Mouse (Mus musculus) midbrain, embryonic 12.5 days (tissue): ENCODE results near the gene Ndufa6. TPM values are rescaled to one million over a fixed set of nuclear protein-coding genes. Genes with fewer than 3 reads are reported as not detected.
A peak's percentile ranks its signal among the peaks of the same experiment; 100 is the strongest.

Experiments
- ATAC-seq: fragments of 200-750 bp; cut with Nextera tagmentation; 2 replicates; pipeline ENCODE4 v1.8.0; 2017; ENCODE audit warnings: low read depth, moderate TSS enrichment, moderate library complexity; ENCODE audit not compliant: low FRiP score
- H3K27ac ChIP-seq: fragments of 300-500 bp; sonication (generic); replicated peaks from 2 replicates; pipeline ENCODE4 v1.5.1; 2016; ENCODE audit warnings: mild to moderate bottlenecking
- H3K27me3 ChIP-seq: fragments of 300-500 bp; sonication (generic); 2 replicates; pipeline ENCODE4 v1.6.1; 2016; ENCODE audit warnings: mild to moderate bottlenecking
- H3K36me3 ChIP-seq: fragments of 300-500 bp; sonication (generic); 2 replicates; pipeline ENCODE4 v1.6.1; 2016
- H3K4me1 ChIP-seq: fragments of 300-500 bp; sonication (generic); 2 replicates; pipeline ENCODE4 v1.6.1; 2016
- H3K4me2 ChIP-seq: fragments of 300-500 bp; sonication (generic); replicated peaks from 2 replicates; pipeline ENCODE4 v1.6.1; 2016; ENCODE audit warnings: mild to moderate bottlenecking, moderate library complexity
- H3K4me3 ChIP-seq: fragments of 300-500 bp; sonication (generic); 2 replicates; pipeline ENCODE4 v1.5.1; 2016; ENCODE audit warnings: mild to moderate bottlenecking
- H3K9ac ChIP-seq: fragments of 300-500 bp; sonication (generic); replicated peaks from 2 replicates; pipeline ENCODE4 v1.6.1; 2016; ENCODE audit warnings: mild to moderate bottlenecking, moderate library complexity
- H3K9me3 ChIP-seq: fragments of 300-500 bp; sonication (generic); 2 replicates; pipeline ENCODE4 v1.6.1; 2016; ENCODE audit warnings: mild to moderate bottlenecking
- WGBS: fragments of 180-500 bp; shearing (Covaris S2); methylation state at CpG from one replicate; pipeline ENCODE4 v1.1.7; 2016; 5-methylcytosine and 5-hydroxymethylcytosine counted together
- polyA plus RNA-seq: library from polyadenylated mRNA; unstranded; fragments of >200 nt; fragmentation: Nextera tagmentation; extraction: Ambion mirVana; gene quantifications from 2 replicates; pipeline ENCODE4 v1.2.1, GENCODE M21; 2016

Ndufa6 gene
- polyA plus RNA-seq, 1 experiment from 2014 or later, result 277 TPM

GRCm38 (mm10) chr15:82338593-82339112, 15.5 kb downstream of the Ndufa6 start, which contains the start of the genes Naga, Pheta2 and Smdt1:
Gene Naga (minus strand): TSS chr15:82338925.
Gene Pheta2 (plus strand): TSS chr15:82338942.
Gene Smdt1 (plus strand): TSS chr15:82338959.
- H3K36me3 ChIP-seq, result peaks cover 23% of the 10 kb centered on the region
- WGBS, result under 1% methylated on average over 41 of the region's 41 CpGs
- peaks cover 22% of the 10 kb centered on the region for H3K4me1 ChIP-seq
- H3K4me2 ChIP-seq, result peak within 1 kb of the TSS; percentile 66
- H3K9ac ChIP-seq, result peak within 1 kb of the TSS; percentile 55
- 0 out of 2 replicates have a peak within 1 kb of the TSS, but pooled peaks have one; percentile 35 for H3K27ac ChIP-seq
- ATAC-seq, result peak; percentile 90
- no peaks in the 10 kb centered on the region for H3K9me3 ChIP-seq
- peak within 1 kb of the TSS; percentile 55 for H3K4me3 ChIP-seq
- H3K27me3 ChIP-seq, result peaks cover 30% of the 10 kb centered on the region

GRCm38 (mm10) chr15:82337875-82338274, 16.2 kb downstream of the Ndufa6 start:
- Histone ChIP-seq H3K4me1 (peaks cover 22% of the 10 kb centered on the region), H3K27me3 (peaks cover 30% of the 10 kb centered on the region), H3K9me3 (no peaks in the 10 kb centered on the region), H3K36me3 (peaks cover 23% of the 10 kb centered on the region), H3K27ac (no peak overlapping the region), H3K9ac (peak overlapping the region; percentile 55), H3K4me2 (peak overlapping the region; percentile 66), H3K4me3 (peak overlapping the region; percentile 55)
- no peak for ATAC-seq
- 56% methylated on average over 4 of the region's 4 CpGs for WGBS

- 80% methylated on average over 12 of the region's 12 CpGs for WGBS
- Histone ChIP-seq H3K9ac (no peak overlapping the region), H3K36me3 (peaks cover 23% of the 10 kb centered on the region), H3K4me2 (no peak overlapping the region), H3K27ac (no peak overlapping the region), H3K27me3 (peaks cover 23% of the 10 kb centered on the region), H3K4me1 (peaks cover 22% of the 10 kb centered on the region), H3K9me3 (no peaks in the 10 kb centered on the region), H3K4me3 (no peak overlapping the region)
- no peak for ATAC-seq
Observed at GRCm38 (mm10) chr15:82336629-82337028, 17.5 kb downstream of the Ndufa6 start.

- H3K4me2 ChIP-seq, result no peak overlapping the region
- H3K4me1 ChIP-seq, result peaks cover 19% of the 10 kb centered on the region
- no peak overlapping the region for H3K9ac ChIP-seq
- peaks cover 25% of the 10 kb centered on the region for H3K36me3 ChIP-seq
- no peak overlapping the region for H3K4me3 ChIP-seq
- 93% methylated on average over 4 of the region's 4 CpGs for WGBS
- H3K9me3 ChIP-seq, result no peaks in the 10 kb centered on the region
- H3K27ac ChIP-seq, result no peak overlapping the region
- no peak for ATAC-seq
- peaks cover 9% of the 10 kb centered on the region for H3K27me3 ChIP-seq
Observed at GRCm38 (mm10) chr15:82335194-82335593, 18.9 kb downstream of the Ndufa6 start.

GRCm38 (mm10) chr15:82325382-82325781, 28.7 kb downstream of the Ndufa6 start:
- WGBS, result 84% methylated on average over 2 of the region's 2 CpGs

GRCm38 (mm10) chr15:82322195-82322594, 31.9 kb downstream of the Ndufa6 start:
- no peak for ATAC-seq
- Histone ChIP-seq H3K27ac (no peak overlapping the region), H3K36me3 (no peaks in the 10 kb centered on the region), H3K4me3 (no peak overlapping the region), H3K4me2 (no peak overlapping the region), H3K4me1 (no peaks in the 10 kb centered on the region), H3K9me3 (no peaks in the 10 kb centered on the region), H3K27me3 (no peaks in the 10 kb centered on the region), H3K9ac (no peak overlapping the region)
- WGBS, result 80% methylated on average over 8 of the region's 8 CpGs

More at GRCm38 (mm10) chr15:82325382-82325781, 28.7 kb downstream of the Ndufa6 start:
- Histone ChIP-seq H3K36me3 (peaks cover 8% of the 10 kb centered on the region; the same call in 1 of the 2 replicates), H3K27me3 (no peaks in the 10 kb centered on the region), H3K9ac (no peak overlapping the region), H3K4me3 (no peak overlapping the region), H3K27ac (no peak overlapping the region), H3K4me1 (peaks cover 1% of the 10 kb centered on the region; the same call in 1 of the 2 replicates), H3K9me3 (no peaks in the 10 kb centered on the region), H3K4me2 (no peak overlapping the region)
- no peak for ATAC-seq

- WGBS, result 81% methylated on average over 1 of the region's 1 CpGs
- no peak overlapping the region for H3K4me3 ChIP-seq
Observed at GRCm38 (mm10) chr15:82319613-82320012, 34.5 kb downstream of the Ndufa6 start.

GRCm38 (mm10) chr15:82317839-82318238, 36.3 kb downstream of the Ndufa6 start:
- no peak overlapping the region for H3K4me3 ChIP-seq
- no peaks in the 10 kb centered on the region for H3K27me3 ChIP-seq
- 87% methylated on average over 6 of the region's 6 CpGs for WGBS
- ATAC-seq, result no peak
- no peaks in the 10 kb centered on the region for H3K36me3 ChIP-seq
- H3K4me2 ChIP-seq, result no peak overlapping the region
- H3K9me3 ChIP-seq, result no peaks in the 10 kb centered on the region
- no peaks in the 10 kb centered on the region for H3K4me1 ChIP-seq
- no peak overlapping the region for H3K9ac ChIP-seq
- no peak overlapping the region for H3K27ac ChIP-seq

More at GRCm38 (mm10) chr15:82319613-82320012, 34.5 kb downstream of the Ndufa6 start:
- Histone ChIP-seq H3K36me3 (no peaks in the 10 kb centered on the region), H3K27ac (no peak overlapping the region), H3K4me1 (no peaks in the 10 kb centered on the region), H3K27me3 (no peaks in the 10 kb centered on the region), H3K4me2 (no peak overlapping the region), H3K9me3 (no peaks in the 10 kb centered on the region), H3K9ac (no peak overlapping the region)
- ATAC-seq, result no peak

GRCm38 (mm10) chr15:82308416-82308815, 45.7 kb downstream of the Ndufa6 start:
- WGBS, result 79% methylated on average over 3 of the region's 3 CpGs
- Histone ChIP-seq H3K27me3 (no peaks in the 10 kb centered on the region), H3K4me3 (no peak overlapping the region), H3K9me3 (no peaks in the 10 kb centered on the region), H3K4me2 (no peak overlapping the region), H3K4me1 (no peaks in the 10 kb centered on the region), H3K27ac (no peak overlapping the region), H3K9ac (no peak overlapping the region), H3K36me3 (no peaks in the 10 kb centered on the region)
- no peak for ATAC-seq

GRCm38 (mm10) chr15:82307107-82307506, 47.0 kb downstream of the Ndufa6 start:
- ATAC-seq, result no peak
- Histone ChIP-seq H3K9me3 (no peaks in the 10 kb centered on the region), H3K27ac (no peak overlapping the region), H3K4me2 (no peak overlapping the region), H3K4me1 (no peaks in the 10 kb centered on the region), H3K27me3 (no peaks in the 10 kb centered on the region), H3K4me3 (no peak overlapping the region), H3K9ac (no peak overlapping the region), H3K36me3 (no peaks in the 10 kb centered on the region)
- 60% methylated on average over 3 of the region's 3 CpGs for WGBS
